Mouse (Mus musculus) Muller cell, postnatal 12 days (primary cell): ENCODE data around the gene Dnah2.
A peak's percentile ranks its signal among the peaks of the same experiment; 100 is the strongest.

ENCODE experiments used
- DNase-seq: peaks from one replicate; pipeline ENCODE4 v3.0.0-alpha.2; 2015; ENCODE audit errors: inconsistent ontology term

Dnah2 gene

GRCm38 (mm10) chr11:69549060-69549656 is at the start of gene Dnah2:
Dnah2 (minus strand) TSS chr11:69549110.
- no peak for DNase-seq

GRCm38 (mm10) chr11:69594853-69595252 is 45.9 kb upstream of the Dnah2 start:
- DNase-seq, result no peak

- no peak for DNase-seq
Observed at GRCm38 (mm10) chr11:69592799-69593198, 43.9 kb upstream of the Dnah2 start.

GRCm38 (mm10) chr11:69591899-69592637 is 43.2 kb upstream of the Dnah2 start:
- peak; percentile 30 for DNase-seq

GRCm38 (mm10) chr11:69591424-69591823 is 42.5 kb upstream of the Dnah2 start:
- no peak for DNase-seq

- no peak for DNase-seq
Observed at GRCm38 (mm10) chr11:69590622-69591021, 41.7 kb upstream of the Dnah2 start.

DNA sequence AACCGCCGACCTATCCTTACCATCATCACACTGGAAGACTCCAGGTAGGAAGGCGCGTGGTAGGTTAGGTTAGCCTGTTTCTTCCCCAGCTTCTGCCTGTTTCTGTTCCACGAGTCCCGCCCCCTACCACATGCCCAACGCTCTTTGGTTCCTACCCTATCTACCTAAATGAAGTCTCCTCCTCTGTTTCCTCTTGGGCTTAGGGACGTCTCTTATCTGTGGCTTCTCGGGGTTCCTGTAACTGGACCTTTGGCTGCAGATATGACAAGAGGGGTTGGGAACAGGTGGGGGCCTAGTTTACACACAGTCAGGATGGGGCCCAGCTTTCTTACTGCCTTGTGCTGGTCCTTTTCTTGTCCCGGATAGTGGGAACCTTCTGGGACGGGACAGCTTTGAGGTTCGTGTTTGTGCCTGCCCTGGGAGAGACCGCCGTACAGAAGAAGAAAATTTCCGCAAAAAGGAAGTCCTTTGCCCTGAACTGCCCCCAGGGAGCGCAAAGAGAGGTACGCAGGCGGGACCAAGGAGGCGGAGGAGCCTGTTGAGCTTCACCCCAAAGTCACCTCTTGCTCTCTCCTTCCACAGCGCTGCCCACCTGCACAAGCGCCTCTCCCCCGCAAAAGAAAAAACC is 40.4 kb upstream of the Dnah2 start:
- DNase-seq, result no peak

GRCm38 (mm10) chr11:69585718-69586325 is 36.9 kb upstream of the Dnah2 start:
- DNase-seq, result no peak

- no peak for DNase-seq
Observed at GRCm38 (mm10) chr11:69584937-69585336, 36.0 kb upstream of the Dnah2 start.

DNA sequence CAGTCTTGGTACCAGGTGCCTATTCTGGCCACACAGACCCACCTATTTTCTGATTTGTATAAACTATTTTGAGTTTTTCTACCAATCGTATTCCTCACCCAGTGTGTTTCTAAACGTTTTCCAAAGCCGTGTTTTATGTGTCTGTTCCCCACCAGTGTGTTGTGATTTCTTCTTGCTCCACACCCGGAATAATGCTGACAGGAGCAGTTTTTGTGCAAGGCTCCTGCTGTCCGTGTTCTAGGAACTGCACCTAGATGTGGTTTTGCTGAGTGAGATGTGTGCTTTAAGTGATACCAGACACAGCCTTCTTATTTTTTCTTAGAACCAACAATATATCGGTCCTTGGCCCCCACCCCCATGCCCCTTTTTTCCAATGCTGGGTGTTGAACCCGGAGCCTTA is 35.1 kb upstream of the Dnah2 start:
- DNase-seq, result no peak

- no peak for DNase-seq
Observed at GRCm38 (mm10) chr11:69582230-69582805, 33.4 kb upstream of the Dnah2 start.

DNA sequence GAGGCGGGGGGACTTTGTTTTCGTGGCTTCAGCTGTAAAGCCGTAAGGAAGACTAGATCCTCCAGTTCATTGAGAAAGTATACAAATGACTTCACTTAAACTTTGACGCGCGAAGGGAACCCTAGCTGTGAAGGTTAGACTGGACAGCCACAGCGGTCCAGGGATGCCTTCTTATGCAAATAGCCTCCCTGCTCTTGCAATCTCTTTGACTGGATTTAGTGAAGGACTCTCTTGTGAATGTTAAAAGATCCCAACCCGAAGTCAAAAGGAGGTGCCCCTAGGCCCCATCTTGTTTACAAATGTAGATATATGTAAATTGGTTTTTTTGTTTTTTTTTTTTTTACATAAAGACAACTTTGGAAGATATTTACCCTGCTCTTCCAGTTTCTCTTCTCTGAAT is 32.9 kb upstream of the Dnah2 start:
- DNase-seq, result no peak

DNA sequence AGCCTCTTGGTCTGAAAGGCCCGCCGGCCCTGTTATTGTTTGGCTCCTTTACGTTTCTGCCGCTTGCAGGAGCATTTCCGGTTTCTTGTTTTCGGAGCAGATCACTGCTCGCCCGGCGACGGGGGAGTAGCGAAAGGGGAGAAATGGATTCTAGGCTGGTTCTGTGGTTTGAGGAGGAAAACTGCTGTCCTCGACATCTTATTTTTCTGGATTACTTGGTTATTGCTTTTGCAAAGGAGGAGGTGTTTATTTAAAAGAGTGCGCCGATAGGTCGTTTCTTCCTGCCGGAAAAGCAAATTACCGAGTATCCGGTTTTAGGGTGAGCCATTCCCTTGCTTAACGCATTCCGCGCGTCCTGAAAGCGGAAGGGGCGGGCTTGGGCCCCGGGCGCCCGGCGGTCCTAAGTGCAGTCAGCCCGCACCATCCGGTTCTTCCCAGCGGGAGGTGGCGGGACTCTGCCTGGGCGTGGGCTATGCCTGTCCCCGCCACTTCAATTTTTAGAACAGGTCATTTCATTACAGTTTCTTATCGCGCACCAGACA is 32.3 kb upstream of the Dnah2 start:
- peak; percentile 97 for DNase-seq

GRCm38 (mm10) chr11:69580572-69581146 is 31.7 kb upstream of the Dnah2 start:
- DNase-seq, result no peak

- DNase-seq, result peak; percentile 94
Observed at GRCm38 (mm10) chr11:69580091-69580514, 31.2 kb upstream of the Dnah2 start, which contains the start of the genes Wrap53 and Trp53. Wrap53 (minus strand) TSS chr11:69580255. Trp53 (plus strand) TSS chr11:69580359.

- DNase-seq, result peak; percentile 99
Observed at GRCm38 (mm10) chr11:69579128-69580017, 30.5 kb upstream of the Dnah2 start.

DNA sequence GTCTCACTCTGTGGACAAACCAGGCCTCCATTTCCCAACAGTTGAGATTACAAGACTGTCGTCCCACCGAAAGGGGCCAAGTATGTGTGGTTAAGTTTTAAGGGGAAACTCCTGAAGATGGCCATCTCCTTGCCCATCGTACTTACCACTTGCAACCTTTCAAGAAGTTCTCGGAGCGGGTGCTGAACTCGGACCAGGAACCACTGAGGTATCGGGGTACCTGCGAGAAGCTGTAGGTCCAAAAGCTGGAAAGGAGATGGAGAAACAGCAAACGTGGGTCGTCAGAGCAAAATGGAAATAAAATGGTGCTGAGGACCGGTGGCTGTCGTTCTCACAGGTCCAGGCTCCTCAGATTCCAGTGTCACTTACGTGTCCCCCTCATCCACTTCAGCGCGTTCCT is 29.4 kb upstream of the Dnah2 start:
- no peak for DNase-seq

- no peak for DNase-seq
Observed at GRCm38 (mm10) chr11:69576307-69576706, 27.4 kb upstream of the Dnah2 start.

DNA sequence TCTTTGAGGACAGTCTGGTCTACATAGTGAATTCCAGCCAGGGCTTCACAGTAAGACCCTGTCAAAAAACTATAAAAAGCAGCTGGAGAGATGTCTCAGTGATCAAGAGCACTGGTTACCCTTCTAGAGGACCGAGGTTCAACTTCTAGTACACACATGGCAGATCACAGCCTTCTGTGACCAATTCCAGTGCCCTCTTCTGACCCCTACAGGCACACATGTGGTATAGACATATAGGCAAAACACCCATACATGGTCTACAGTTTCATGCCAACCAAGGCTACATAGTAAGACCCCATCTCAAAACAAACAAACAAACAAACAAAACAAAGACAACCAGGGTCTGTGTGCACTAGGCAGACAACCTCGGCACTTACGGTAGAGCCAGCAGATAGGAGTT is 26.3 kb upstream of the Dnah2 start:
- no peak for DNase-seq

GRCm38 (mm10) chr11:69565131-69565530 is 16.2 kb upstream of the Dnah2 start:
- DNase-seq, result no peak
